Mouse (Mus musculus) neural tube, embryonic 10.5 days (tissue): ENCODE data around the gene Cela1.
A peak's percentile ranks its signal among the peaks of the same experiment; 100 is the strongest.

Source experiments
- DNase-seq: peaks from one replicate; pipeline ENCODE4 v3.0.0-alpha.2; 2017; ENCODE audit warnings: low spot score; ENCODE audit errors: extremely low spot score

The Cela1 gene

GRCm38 (mm10) chr15:100636700-100637501 lies 50.8 kb downstream of the Cela1 start, which contains the start of gene Smagp:
Smagp (minus strand) TSS chr15:100636940.
- peak; percentile 49 for DNase-seq

GRCm38 (mm10) chr15:100635851-100636645 lies 51.7 kb downstream of the Cela1 start:
- DNase-seq, result no peak

- no peak for DNase-seq
These were observed 52.5 kb downstream of the Cela1 start for GRCm38 (mm10) chr15:100635239-100635638.

GRCm38 (mm10) chr15:100633341-100633740 lies 54.4 kb downstream of the Cela1 start:
- DNase-seq, result no peak

- DNase-seq, result no peak
These were observed 55.4 kb downstream of the Cela1 start for GRCm38 (mm10) chr15:100632323-100632722.

- no peak for DNase-seq
These were observed 56.1 kb downstream of the Cela1 start for GRCm38 (mm10) chr15:100631454-100632170.

GRCm38 (mm10) chr15:100630126-100630525 lies 57.6 kb downstream of the Cela1 start:
- no peak for DNase-seq

- DNase-seq, result no peak
These were observed 58.9 kb downstream of the Cela1 start for GRCm38 (mm10) chr15:100628797-100629196.

- DNase-seq, result no peak
These were observed 59.8 kb downstream of the Cela1 start for GRCm38 (mm10) chr15:100627774-100628370.

GRCm38 (mm10) chr15:100627287-100627686 lies 60.4 kb downstream of the Cela1 start:
- DNase-seq, result no peak

- DNase-seq, result no peak
These were observed 63.3 kb downstream of the Cela1 start for GRCm38 (mm10) chr15:100624435-100624834.
